Comparison of ENCODE assay signal across 23 mouse cellular contexts in genomic region chrX:101737201-101737600, GRCm38 (mm10). TPM values are rescaled to one million over a fixed set of nuclear protein-coding genes. Genes with fewer than 3 reads are reported as not detected.
DNase-seq lines count a peak whose midpoint lies in the region; ATAC-seq lines count a peak whose summit lies in the region.
"Had no signal": no experiment of that assay in that cellular context is flagged by ENCODE, and none has a peak within 500 bp of the region (broad histone marks: within the 10 kb centered on the region; RNA-seq: fewer than 3 reads in every experiment).

No protein-coding gene starts in this region.

- H3K4me3 ChIP-seq in midbrain, embryonic 11.5 days (ENCODE audit: low read depth, low read length) = no peak overlapping the region
- H3K4me3 ChIP-seq: embryonic facial prominence, embryonic 13.5 days; forebrain, embryonic 13.5 days; gastrocnemius, adult 2 months; heart, embryonic 13.5 days; intestine, embryonic 15.5 days had no signal

- H3K9me3 ChIP-seq in midbrain, embryonic 11.5 days (ENCODE audit: control insufficient read depth, low read length) = no peaks in the 10 kb centered on the region
- H3K9me3 ChIP-seq: embryonic facial prominence, embryonic 13.5 days; forebrain, embryonic 13.5 days; G1E; heart, embryonic 13.5 days; intestine, embryonic 15.5 days had no signal

- no peak overlapping the region for H3K4me2 ChIP-seq in midbrain, embryonic 11.5 days
- H3K4me2 ChIP-seq: embryonic facial prominence, embryonic 13.5 days; forebrain, embryonic 13.5 days; heart, embryonic 13.5 days; intestine, embryonic 15.5 days had no signal

- no peak overlapping the region for H3K9ac ChIP-seq in midbrain, embryonic 11.5 days (ENCODE audit: low read length)
- H3K9ac ChIP-seq: embryonic facial prominence, embryonic 13.5 days; forebrain, embryonic 13.5 days; heart, embryonic 13.5 days; intestine, embryonic 15.5 days had no signal

- H3K27me3 ChIP-seq in midbrain, embryonic 11.5 days (ENCODE audit: control insufficient read depth, insufficient read depth, low read length) = no peaks in the 10 kb centered on the region; the same call in none of the 2 replicates
- H3K27me3 ChIP-seq: intestine, embryonic 15.5 days had no signal

- no peaks in the 10 kb centered on the region for H3K36me3 ChIP-seq in midbrain, embryonic 11.5 days (ENCODE audit: control insufficient read depth, insufficient read depth, low read length)
- H3K36me3 ChIP-seq: embryonic facial prominence, embryonic 13.5 days; G1E; heart, embryonic 13.5 days; intestine, embryonic 15.5 days had no signal

- H3K27ac ChIP-seq in midbrain, embryonic 11.5 days (ENCODE audit: low read depth, low read length) = no peak overlapping the region
- H3K27ac ChIP-seq: embryonic facial prominence, embryonic 13.5 days; forebrain, embryonic 13.5 days; gastrocnemius, adult 2 months; heart, embryonic 13.5 days; intestine, embryonic 15.5 days had no signal

- ATAC-seq in megakaryocyte, adult 5-6 weeks (ENCODE audit: poor library complexity, severe bottlenecking) = peak; percentile 36; the same call in 1 of the 2 replicates
- no peak for ATAC-seq in midbrain, embryonic 11.5 days (ENCODE audit: low FRiP score)
- ATAC-seq: forebrain, embryonic 13.5 days; hindbrain, embryonic 16.5 days; intestine, embryonic 15.5 days had no signal

- DNase-seq in CD4-positive, CD25-positive, alpha-beta regulatory T cell, adult 2 months (ENCODE audit: low read depth, low spot score) = peak; percentile 31
- peak; percentile 21 for DNase-seq in T-cell, adult 2 months (ENCODE audit: low spot score)
- DNase-seq in urinary bladder, adult 18-20 months (ENCODE audit: low spot score in 2 of 2) = no peak
- DNase-seq in midbrain, embryonic 11.5 days (ENCODE audit: low spot score, missing footprints) = no peak
- DNase-seq in cerebellum, adult 8-10 months = no peak
- DNase-seq: adrenal gland, postnatal 14 days; B cell, adult 2 months; cerebellum, adult 11-12 months; cerebellum, adult 9-11 months; cerebellum, postnatal 36 days; gastrocnemius, adult 2 months; gastrocnemius, postnatal 36 days; heart, adult 11 months; heart, postnatal 36 days had no signal

- no peaks in the 10 kb centered on the region for H3K4me1 ChIP-seq in midbrain, embryonic 11.5 days (ENCODE audit: control insufficient read depth, insufficient read depth, low read length)
- H3K4me1 ChIP-seq: embryonic facial prominence, embryonic 13.5 days; intestine, embryonic 15.5 days had no signal

RNA-seq across cellular contexts. Expression of gene Cxcr3, which starts 3.1 kb away (rescaled TPM):
- total RNA-seq in megakaryocyte, adult 5-6 weeks (2015) = 3.4 and 4.4 TPM in 2 replicates
- 4.1 TPM in 2 replicates for total RNA-seq in megakaryocyte, adult 5-6 weeks (2017)
- 0.12 and 0.20 TPM in 2 replicates for polyA plus RNA-seq in midbrain, embryonic 11.5 days (2014; fragmentation: Nextera tagmentation; extraction: Ambion mirVana)
- total RNA-seq: G1E; gastrocnemius, adult 2 months; gastrocnemius, postnatal 36 days had no signal
- polyA plus RNA-seq: G1E had no signal

RNA-seq across cellular contexts. Expression of gene Gm4779, which starts 57.0 kb away (rescaled TPM):
- 0.71 TPM in 1 of 2 replicates, not detected in the other for total RNA-seq in megakaryocyte, adult 5-6 weeks (2015)
- not detected in 2 replicates for total RNA-seq in megakaryocyte, adult 5-6 weeks (2017)
- not detected in 2 replicates for polyA plus RNA-seq in midbrain, embryonic 11.5 days (2014; fragmentation: Nextera tagmentation; extraction: Ambion mirVana)
- total RNA-seq: adrenal gland, adult 18-20 months; adrenal gland, postnatal 14 days; G1E; gastrocnemius, adult 2 months; gastrocnemius, postnatal 36 days; heart, postnatal 36 days had no signal
- polyA plus RNA-seq: embryonic facial prominence, embryonic 13.5 days; forebrain, embryonic 13.5 days; G1E; hindbrain, embryonic 11.5 days; hindbrain, embryonic 16.5 days had no signal

RNA-seq across cellular contexts. Expression of gene 8030474K03Rik, which starts 57.3 kb away (rescaled TPM):
- not detected in 2 replicates for total RNA-seq in megakaryocyte, adult 5-6 weeks (2015)
- 0.57 TPM in 1 of 2 replicates, not detected in the other for total RNA-seq in megakaryocyte, adult 5-6 weeks (2017)
- polyA plus RNA-seq in midbrain, embryonic 11.5 days (2014; fragmentation: Nextera tagmentation; extraction: Ambion mirVana) = not detected in 2 replicates
- total RNA-seq: adrenal gland, adult 18-20 months; G1E; gastrocnemius, adult 2 months; gastrocnemius, postnatal 36 days; heart, postnatal 36 days had no signal
- polyA plus RNA-seq: embryonic facial prominence, embryonic 13.5 days; forebrain, embryonic 13.5 days; G1E; hindbrain, embryonic 11.5 days; intestine, embryonic 15.5 days had no signal

Comparison
In these comparisons a context has a peak if more than half of its experiments do, and no peak if none do; other contexts are left out.
1. DNase-seq: peak in CD4-positive, CD25-positive, alpha-beta regulatory T cell, adult 2 months (single experiment) and T-cell, adult 2 months (single experiment); none in urinary bladder, adult 18-20 months (0 of 2), midbrain, embryonic 11.5 days (single experiment) and cerebellum, adult 8-10 months (single experiment).